Mouse (Mus musculus) right cerebral cortex, postnatal 14 days (tissue): ENCODE results near the gene Abca9.

Experiments
- DNase-seq: peaks from one replicate; pipeline ENCODE4 v3.0.0; 2022

The Abca9 gene

DNA sequence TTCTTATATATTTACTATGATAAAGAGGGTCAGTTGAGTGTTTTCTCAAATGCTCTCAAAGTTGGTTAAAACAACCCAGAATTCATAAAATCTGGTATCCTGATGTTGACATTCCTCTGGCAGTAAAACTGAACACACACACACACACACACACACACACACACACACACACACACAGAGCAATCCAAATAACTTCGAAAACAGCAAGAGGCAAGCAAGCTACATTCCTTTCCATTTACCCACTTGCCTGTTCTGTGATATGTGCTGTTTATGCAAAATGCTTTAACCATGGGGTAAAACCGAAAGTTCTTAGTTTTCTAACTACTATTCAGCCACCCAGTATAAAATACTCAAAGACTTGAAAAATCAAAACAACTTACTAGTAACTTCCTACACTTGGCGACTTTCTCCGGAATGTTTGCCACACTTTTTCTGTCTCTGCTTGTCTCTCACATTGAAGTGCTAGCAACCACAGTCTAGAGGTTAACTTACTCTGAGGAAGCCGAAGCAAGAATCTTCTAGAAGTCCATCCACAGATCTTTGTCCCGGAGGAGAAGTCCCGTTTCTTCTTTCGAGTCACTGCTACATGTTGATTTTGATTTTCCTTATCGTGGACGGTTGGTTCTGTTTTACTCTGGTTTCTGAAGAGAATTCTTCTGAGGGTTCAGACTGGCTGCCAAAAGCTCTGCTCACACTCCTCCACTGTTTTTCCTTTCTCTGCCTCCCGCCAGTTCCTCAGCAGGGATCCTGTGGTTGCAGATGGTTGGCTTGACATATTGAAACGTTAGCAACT, at the start of gene Abca9:
Abca9 (minus strand) TSS at position 738 of the 793 bp plus-strand sequence.
- peak; percentile 12 for DNase-seq

DNA sequence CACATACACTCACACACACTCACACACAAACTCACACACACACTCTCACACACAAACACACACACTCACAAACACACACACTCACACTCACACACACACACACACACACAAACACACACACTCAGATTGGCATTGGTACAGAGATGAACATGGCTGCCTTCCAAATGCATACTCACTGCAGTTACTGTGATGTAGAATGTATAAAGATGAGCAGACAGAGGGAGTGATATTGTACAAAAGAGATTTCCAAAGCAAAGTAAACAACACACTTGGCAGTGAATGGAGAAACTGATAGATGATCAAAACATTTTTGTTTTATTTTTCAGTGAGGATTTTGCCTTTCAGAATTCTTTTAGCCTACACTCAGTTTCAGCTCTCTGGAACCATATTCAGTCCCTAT, 49.1 kb upstream of the Abca9 start:
- no peak for DNase-seq

DNA sequence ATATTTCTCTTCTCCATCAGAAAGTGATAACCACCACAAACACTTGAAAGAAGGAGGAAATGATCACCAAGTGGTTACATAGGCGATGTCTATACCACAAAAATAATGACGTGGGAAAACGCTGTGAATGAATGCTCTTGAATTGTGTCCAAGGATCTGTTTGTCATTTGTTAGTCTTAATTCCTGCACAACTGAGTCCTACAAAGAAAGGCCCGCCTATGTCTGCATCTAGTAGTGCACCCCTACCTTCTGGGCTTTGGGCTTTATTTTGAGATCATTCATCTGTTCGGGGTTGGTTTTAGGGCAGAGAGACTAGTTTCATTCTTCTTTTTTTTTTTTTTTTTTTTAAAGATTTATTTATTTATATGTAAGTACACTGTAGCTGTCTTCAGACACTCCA, 35.9 kb upstream of the Abca9 start:
- DNase-seq: no peak

DNA sequence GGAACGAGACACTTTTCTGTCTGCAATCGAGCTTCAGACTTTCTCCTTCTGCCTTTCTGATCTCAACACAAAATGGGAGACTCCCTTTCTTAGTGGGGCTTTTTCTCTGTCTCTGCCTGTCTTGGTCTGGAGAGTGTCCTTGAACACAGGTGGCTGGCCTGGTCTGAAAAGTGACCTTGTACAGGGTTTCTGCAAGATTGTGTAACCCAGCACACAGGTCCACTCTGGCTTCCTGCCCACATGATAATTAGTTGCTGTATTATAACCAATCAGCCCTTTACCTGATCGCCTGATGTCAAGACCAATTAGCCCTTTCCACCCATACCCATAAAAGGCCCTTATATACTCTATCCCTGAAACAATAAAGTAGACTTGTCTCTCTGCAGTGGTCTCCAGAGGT, 30.9 kb upstream of the Abca9 start:
- no peak for DNase-seq

DNA sequence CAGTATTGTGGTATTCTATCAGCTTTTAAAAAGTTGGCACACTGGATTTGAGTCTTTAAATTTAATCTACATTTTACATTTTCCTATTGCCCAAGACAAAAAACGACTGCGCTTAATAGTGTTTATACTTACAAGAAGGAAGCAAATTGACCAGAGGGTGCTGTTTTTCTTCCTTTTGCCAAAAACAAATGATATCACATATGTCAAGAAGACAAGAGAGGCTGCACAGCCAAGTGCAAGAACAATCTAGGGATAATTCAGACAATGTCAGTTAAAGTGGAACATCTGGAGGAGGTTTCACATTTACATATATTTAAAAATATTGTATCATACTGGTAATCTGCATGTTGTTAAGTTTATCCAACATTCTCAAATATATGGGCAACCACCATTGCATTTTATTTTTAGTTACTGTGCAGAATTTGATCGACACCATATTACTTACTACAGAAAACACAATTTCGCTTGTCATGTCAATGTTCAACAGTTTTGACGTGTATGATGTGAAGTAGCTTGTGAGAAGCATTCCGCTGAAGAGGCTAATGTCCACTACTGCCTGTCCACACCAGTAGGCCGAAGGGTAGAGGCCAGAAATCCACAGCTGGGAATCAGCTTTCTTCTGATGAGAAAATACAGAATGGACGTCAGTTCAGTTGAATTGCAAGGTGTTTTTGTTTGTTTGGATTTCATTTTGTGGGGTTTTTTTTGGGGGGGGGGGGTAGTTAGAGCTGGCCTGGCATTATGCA, 28.7 kb upstream of the Abca9 start:
- DNase-seq: no peak

DNA sequence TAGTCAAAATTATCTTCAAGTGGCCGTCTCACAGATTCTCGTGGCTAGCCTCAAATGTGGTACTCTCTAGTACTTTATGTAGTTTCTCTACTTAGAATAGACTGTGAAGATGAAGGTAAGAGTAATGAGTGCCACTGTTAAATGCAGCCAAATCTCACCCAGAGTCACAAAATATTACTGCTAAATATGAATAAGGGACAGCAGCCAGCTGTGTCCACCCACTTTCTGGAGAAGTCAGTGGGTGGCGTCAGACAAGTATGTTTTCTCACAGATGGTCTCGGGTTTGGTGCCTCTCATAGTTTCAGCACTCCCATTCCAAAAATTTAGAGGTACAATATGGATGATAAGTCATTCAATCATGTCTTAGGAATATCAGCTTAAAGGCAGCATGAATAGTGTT, 27.3 kb upstream of the Abca9 start:
- no peak for DNase-seq

DNA sequence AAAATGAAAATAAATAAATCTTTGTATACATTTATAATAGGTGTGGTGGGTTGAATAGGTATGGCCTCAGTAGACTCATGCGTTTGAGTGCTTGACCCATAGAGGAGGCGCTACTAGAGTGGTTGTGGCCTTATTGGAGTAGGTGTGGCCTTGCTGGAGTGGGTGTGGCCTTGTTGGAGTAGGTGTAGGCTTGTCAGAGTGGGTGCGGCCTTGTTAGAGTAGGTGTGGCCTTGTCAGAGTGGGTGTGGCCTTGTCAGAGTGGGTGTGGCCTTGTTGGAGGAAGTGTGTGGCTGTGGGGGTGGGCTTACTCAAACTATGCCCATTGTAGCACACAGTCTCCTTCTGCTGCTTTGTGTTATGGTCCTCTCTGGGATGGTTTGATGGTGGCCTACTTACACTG, 3.2 kb upstream of the Abca9 start:
- no peak for DNase-seq

DNA sequence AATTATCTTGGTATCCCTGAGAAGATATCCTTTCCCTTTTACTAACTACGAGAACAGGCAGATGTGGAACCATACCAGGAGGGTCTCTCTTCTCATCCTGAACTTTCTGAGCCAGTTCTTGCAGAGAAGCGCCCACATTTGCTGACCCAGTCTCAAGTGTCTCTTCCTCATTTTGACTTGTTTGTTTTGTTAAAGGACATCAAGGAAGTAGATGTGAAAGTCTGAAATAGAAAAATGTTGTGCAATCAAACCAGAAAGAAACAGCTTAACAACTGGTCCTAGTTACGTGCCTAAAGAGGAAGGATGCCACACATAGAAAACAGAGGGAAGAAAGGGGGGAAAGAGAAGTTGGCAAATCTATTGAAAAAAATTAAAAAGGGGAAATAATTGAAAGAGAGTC, 2.2 kb downstream of the Abca9 start:
- no peak for DNase-seq

DNA sequence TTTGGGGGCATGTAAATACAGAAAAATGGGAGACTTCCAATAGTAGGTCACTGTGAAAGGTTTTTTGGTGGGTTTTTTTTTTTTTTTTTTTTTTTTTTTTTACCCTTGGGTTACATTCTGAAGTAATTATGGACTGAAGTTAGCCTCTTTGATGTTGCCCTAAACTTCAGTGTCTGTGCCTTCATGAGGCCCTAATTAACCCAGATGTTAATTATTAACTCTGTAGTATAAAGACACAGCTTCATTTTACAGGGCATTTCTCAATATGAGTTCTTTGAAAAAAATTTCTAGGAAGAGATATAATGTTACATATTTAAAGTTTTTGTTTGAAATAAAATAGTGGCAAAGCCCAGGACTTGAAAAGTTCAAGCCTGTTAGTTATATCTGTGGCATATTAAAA, 2.6 kb downstream of the Abca9 start:
- no peak for DNase-seq

DNA sequence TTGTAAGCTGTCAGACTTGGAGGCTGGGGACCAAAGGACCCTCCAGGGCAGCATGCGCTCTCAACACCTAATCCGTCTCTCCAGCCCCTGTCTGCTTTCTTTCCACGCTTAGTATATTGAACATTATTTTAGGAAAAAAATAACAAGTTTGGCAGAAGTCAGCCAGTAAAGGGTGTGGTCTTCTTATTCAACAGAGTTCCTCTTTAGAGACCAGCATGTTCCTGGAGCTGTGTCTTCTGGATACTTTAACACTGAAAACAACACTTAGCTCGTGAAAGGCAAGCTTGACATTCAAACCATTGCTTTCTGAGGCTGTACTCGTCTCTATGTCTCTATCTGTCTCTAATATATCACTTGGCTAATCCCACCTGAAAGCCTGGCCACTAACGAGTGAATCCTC, 10.9 kb downstream of the Abca9 start:
- no peak for DNase-seq

DNA sequence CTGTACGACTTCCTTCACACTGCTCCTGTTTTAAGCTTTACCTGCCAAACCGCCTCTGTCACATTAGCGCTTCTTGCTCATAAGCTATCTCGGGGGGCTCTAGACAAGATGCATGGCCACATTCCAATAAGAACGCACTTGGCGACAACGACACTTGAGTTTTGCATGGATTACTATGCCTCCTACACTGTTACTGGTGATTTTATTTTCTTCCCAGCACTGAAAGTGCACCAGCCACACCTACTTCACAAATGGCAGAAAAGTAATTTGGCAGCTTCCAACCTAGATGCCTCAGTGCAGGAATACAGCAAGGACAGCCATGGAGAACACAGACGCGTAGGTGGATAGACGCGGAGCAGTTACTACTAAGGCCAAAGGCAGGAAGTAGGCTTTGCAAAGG, 12.0 kb downstream of the Abca9 start:
- no peak for DNase-seq

DNA sequence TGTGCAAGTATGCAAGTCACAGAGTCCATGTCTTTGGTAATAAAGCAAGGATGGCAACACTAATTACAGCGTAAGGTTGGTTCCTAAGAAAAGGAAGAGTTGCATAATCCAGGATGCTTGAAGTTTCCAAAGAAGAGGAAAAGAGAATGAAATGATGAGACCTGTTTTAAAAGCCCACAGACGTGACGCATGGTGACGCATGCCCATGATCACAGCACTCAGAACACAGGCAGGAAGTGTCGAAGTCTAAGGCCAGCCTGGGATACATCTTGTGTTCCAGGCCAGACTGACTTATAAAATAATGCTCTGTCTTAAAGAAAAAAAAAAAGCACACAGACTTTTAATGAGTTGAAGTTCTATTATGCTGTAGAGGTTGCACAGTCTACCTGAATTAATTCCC, 20.4 kb downstream of the Abca9 start:
- no peak for DNase-seq

DNA sequence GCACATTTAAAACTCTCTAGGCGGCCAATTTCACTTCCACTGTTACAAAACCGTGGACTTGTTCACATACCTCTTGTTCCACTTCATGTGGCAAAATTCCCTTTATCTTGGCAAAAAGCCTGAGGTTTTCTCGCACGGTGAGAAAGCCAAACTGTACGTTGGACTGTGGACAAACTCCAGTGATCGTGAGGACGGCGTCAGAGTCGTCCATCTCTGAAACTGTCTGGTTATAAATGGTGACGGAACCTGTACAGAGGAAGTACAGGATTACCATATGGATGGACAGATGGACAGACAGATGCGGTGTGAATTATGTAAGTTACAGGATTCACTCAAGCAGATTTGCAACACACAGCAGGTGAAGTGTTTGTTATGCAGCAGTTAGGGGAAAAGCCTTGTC, 22.6 kb downstream of the Abca9 start:
- DNase-seq: no peak

DNA sequence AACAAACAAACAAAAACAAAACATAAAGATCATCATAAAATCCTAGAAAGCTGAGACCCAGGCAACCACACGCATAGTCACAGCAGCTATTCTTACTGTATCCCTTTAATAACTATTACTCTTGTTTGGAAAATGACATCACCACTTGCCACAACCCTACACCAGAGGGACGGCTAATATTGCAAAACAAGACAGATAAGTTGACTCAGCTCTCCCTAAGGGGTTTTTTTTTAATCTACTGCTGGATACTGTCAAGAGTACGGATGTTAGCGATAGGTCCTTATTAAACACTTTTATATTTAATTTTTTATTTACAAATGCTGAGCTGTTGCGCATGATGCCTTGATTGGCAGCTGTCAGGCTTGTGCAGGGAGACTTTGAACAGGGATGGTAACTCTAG, 37.2 kb downstream of the Abca9 start:
- no peak for DNase-seq

DNA sequence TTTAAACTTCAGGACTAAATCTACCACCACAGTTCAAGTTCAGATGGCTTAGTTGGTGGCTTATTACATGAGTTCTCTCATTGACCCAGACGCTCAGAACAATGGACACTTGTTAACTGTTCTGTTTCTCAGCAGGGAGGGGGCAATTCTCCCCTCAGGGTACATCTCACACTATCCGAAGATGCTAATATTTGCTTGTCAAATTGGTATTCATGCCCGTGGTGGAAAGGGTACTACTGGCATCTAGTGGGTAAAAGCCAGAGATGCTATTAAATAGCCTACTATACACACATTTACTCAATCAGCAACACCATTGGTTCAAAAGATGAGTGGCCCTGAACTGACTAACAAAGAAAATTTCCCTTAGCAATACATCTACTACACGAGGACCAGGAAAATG, 56.9 kb downstream of the Abca9 start:
- DNase-seq: no peak

DNA sequence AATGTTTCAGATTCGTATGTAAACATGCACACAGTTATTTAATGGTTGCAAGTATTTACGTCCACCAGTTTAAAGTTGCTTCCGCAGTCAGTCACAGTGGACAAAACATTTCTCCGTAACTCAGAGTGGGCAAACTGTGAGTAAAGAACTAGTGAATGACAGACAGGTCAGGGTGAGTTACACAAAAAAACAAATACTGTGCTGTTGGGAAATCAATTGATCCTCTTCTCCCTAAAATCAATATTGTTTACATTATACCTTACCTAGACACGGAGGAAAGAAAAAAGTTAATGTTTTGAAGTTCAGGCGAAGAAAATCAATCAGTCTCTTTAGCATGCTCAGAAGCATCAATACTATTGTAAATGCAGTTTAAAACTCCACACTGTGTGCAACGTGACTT, 66.6 kb downstream of the Abca9 start:
- DNase-seq: no peak

DNA sequence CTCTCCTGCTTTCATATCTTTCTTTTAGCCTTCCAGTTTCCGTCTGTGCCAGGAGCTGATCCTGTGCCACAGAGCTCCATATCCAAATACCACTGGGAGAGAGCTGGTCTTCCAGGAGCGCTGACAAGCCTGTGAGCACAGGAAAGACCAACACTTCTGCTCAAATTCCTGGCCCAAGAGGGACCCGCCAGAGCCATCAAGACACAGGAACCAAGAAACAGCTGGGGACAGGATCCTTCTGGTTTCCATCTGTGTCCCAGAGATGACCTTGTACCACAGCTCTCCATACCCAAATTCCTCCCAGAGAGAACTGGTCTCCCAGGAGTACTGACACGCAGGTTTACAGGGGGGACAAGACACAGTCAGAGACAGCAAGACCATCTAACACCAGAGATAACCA, 69.1 kb downstream of the Abca9 start:
- no peak for DNase-seq

DNA sequence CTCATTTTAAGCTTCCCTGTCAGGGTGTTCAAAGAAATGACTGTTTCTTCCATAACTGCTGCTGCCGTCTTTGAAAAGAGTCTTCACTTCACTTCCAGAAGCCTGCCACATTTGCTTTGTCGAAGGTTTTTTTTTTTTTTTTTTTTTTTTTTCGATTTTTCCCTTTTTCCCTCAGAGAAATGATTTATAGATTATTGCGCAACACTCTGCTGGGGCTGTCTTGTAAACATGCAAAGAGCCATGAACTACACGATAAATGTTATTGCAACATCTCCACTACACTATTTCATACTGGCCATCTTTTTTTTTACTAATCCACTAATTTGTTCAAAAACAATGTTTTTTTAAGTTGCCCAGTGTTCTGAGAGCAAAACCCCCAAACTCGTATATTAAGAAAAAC, 70.5 kb downstream of the Abca9 start:
- DNase-seq: no peak

DNA sequence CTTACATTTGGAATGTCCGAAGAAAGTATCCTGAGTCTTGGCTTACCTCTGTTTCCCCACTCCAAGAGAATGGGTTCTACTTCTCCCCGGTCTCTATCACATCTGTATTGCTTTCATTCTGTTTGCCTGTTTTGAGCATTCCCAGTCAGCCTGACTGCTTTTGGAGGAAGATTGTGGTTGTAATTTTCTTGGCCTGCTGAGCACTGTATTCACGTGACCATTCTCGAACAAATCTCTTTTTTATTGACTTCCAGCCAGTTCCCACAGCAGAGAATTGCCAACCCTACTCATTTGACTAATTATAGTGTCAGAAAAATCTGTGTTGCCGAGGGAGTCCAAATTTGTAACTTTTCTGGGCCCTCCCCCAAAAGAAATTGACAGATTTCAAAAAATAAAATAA, 72.1 kb downstream of the Abca9 start, which contains the start of gene Abca8a:
Abca8a (minus strand) TSS at position 121 of the 400 bp plus-strand sequence.
- DNase-seq: no peak

DNA sequence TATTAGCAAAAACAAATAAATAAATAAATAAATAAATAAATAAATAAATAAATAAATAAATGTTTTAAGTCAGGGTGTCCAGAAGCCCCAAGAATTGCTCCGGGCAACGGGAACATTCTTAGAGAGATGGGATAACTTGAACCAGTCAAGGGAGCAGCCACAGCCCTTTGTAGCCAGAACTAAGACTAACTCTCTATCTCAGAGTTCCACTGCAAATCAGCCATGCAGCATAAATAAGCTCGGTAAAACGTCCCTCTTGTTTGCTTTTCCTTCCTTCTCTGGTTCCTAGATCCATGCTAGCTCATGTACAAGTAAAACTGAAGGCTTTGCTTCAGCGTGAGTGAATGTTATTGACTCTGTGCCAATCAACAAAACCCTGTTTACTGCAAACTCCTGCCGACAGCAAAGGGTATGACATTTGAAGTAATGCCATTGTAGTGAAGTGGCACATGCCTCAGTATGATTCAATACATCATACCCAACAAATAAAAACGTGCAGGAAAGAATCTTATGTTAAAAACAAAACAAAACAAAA, 73.1 kb downstream of the Abca9 start:
- DNase-seq: no peak

DNA sequence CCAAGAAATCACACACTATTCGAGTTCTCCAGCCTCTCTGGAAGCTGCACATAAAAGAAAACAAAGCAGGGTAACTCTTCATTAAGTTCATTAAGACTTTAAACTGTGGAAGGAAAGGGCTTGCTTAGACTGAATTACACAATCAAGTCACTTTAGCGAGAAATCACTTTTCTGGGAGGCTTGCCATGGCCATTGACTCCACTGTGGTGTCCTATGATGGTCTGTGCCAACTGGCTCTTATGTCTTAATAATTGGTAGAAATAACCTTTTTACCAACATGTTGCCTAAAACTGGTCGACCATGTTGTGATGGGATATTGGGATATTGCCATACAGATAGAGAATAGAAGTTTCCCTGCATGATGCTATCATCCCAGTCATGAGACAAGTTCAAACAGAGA, 73.8 kb downstream of the Abca9 start:
- DNase-seq: no peak

DNA sequence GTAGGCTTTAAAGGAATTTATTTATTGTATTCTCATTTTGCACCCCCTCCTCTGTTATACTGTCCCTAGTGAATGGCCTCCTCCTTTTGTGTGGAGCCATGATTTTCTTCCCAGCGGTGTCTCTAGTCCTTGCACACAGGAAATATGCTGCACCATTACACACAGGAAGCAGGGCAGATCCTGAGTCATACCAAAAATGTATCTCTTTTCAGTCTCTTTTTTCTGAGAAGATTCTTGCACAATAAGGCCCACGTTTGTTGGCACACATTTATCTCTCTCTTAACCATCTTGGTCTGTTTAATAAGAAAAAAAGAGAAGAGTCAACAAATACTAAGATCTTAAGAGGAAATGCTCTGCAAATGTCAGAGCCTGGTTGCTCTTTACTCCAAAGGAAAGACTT, 76.7 kb downstream of the Abca9 start:
- DNase-seq: no peak

DNA sequence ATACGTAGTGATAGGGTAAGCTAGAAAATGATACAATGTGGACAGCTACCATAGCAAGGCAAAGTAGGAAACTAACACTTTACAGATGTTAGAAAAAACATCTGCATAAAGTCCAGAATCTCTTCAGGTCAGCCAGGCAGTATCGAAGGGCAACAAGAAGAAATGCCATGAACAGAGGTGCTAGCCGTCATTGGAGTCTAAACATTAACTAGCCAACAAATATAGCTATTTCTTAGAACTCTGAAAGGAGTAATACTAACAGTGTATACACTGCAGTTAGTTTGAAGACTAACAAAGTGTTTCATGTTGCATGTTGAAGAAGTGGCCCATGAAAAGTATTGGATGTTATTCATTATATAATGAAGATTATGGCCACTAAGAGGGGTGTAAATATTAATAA, 95.8 kb downstream of the Abca9 start:
- DNase-seq: no peak

DNA sequence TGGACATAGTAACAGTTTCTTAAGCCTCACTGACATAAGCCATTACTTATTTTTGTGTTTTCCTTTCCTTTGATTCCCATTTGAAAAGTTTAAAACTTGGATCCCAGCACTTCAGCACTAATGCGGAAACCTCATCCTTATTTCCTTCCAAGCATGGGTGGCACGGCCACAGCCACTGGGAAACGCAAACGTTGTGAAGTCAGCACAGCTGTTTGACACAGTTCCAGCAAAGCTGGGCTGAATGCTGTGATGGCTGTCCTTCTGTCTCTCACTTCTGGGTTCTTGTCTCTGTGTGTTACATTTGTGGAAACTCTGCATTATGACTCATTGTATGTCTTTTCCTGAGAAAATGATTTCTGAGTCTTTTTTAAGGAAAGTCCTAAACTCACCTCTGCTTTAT, 107.0 kb downstream of the Abca9 start:
- DNase-seq: no peak
